Mouse (Mus musculus) hindbrain, embryonic 10.5 days (tissue): Measurements from ENCODE around the gene Oxct2a. TPM values are rescaled to one million over a fixed set of nuclear protein-coding genes. Genes with fewer than 3 reads are reported as not detected.
"Not testable (repeated sequence)": the region's sequence is repeated elsewhere in the genome, so short reads cannot be mapped to it uniquely, and the experiment has no call there.

Experiments used
- DNase-seq: peaks from one replicate; pipeline ENCODE4 v3.0.0-alpha.2; 2017; ENCODE audit warnings: low spot score
- H3K27ac ChIP-seq: fragments of 300-500 bp; sonication (generic); 2 replicates; pipeline ENCODE4 v1.5.1; 2016; ENCODE audit warnings: mild to moderate bottlenecking, moderate library complexity
- H3K27me3 ChIP-seq: fragments of 300-500 bp; sonication (generic); 2 replicates; pipeline ENCODE4 v1.6.1; 2016; ENCODE audit warnings: mild to moderate bottlenecking; ENCODE audit not compliant: poor library complexity, insufficient read depth, severe bottlenecking
- H3K36me3 ChIP-seq: fragments of 300-500 bp; sonication (generic); 2 replicates; pipeline ENCODE4 v1.6.1; 2016; ENCODE audit warnings: mild to moderate bottlenecking, moderate library complexity
- H3K4me1 ChIP-seq: fragments of 300-500 bp; sonication (generic); replicated peaks from 2 replicates; pipeline ENCODE4 v1.6.1; 2016; ENCODE audit warnings: mild to moderate bottlenecking
- H3K4me3 ChIP-seq: fragments of 300-500 bp; sonication (generic); 2 replicates; pipeline ENCODE4 v1.5.1; 2016; ENCODE audit warnings: mild to moderate bottlenecking, moderate library complexity
- H3K9me3 ChIP-seq: fragments of 300-500 bp; sonication (generic); 2 replicates; pipeline ENCODE4 v1.6.1; 2016; ENCODE audit warnings: mild to moderate bottlenecking, moderate library complexity
- WGBS: fragments of 180-500 bp; shearing (Covaris S2); methylation state at CpG from one replicate; pipeline ENCODE4 v1.1.7; 2016; 5-methylcytosine and 5-hydroxymethylcytosine counted together
- polyA plus RNA-seq: library from polyadenylated mRNA; unstranded; fragments of >200 nt; fragmentation: Nextera tagmentation; extraction: Ambion mirVana; gene quantifications from 2 replicates; pipeline ENCODE4 v1.2.1, GENCODE M21; 2016

Oxct2a gene
- polyA plus RNA-seq, 1 experiment from 2014 or later = not detected

GRCm38 (mm10) chr4:123305789-123306188 lies 17.6 kb downstream of the Oxct2a start:
- Histone ChIP-seq H3K36me3 (peaks cover 53% of the 10 kb centered on the region), H3K4me3 (no peak overlapping the region), H3K27me3 (no peaks in the 10 kb centered on the region), H3K4me1 (no peaks in the 10 kb centered on the region), H3K27ac (no peak overlapping the region), H3K9me3 (no peaks in the 10 kb centered on the region)
- peak; percentile 35 for DNase-seq
- 47% methylated on average over 3 of the region's 3 CpGs for WGBS

- H3K36me3 ChIP-seq = peaks cover 100% of the 10 kb centered on the region
Measured at GRCm38 (mm10) chr4:123298980-123299670, 24.3 kb downstream of the Oxct2a start.

GRCm38 (mm10) chr4:123298226-123298625 lies 25.2 kb downstream of the Oxct2a start:
- DNase-seq = no peak
- H3K27ac ChIP-seq = no peak overlapping the region
- WGBS = 88% methylated on average over 4 of the region's 4 CpGs
- no peaks in the 10 kb centered on the region for H3K4me1 ChIP-seq
- no peaks in the 10 kb centered on the region for H3K27me3 ChIP-seq
- H3K9me3 ChIP-seq = no peaks in the 10 kb centered on the region
- H3K4me3 ChIP-seq = no peak overlapping the region
- H3K36me3 ChIP-seq = peaks cover 100% of the 10 kb centered on the region

More at GRCm38 (mm10) chr4:123298980-123299670, 24.3 kb downstream of the Oxct2a start:
- H3K27ac ChIP-seq = no peak overlapping the region
- H3K4me3 ChIP-seq = no peak overlapping the region
- WGBS = 96% methylated on average over 11 of the region's 11 CpGs
- no peak for DNase-seq
- no peaks in the 10 kb centered on the region for H3K4me1 ChIP-seq
- no peaks in the 10 kb centered on the region for H3K27me3 ChIP-seq
- no peaks in the 10 kb centered on the region for H3K9me3 ChIP-seq

- Histone ChIP-seq H3K4me3 (no peak overlapping the region), H3K9me3 (no peaks in the 10 kb centered on the region), H3K4me1 (no peaks in the 10 kb centered on the region), H3K27me3 (no peaks in the 10 kb centered on the region), H3K36me3 (peaks cover 100% of the 10 kb centered on the region), H3K27ac (no peak overlapping the region)
- DNase-seq = no peak
- WGBS = 94% methylated on average over 22 of the region's 22 CpGs
Measured at GRCm38 (mm10) chr4:123297195-123297960, 26.1 kb downstream of the Oxct2a start.

GRCm38 (mm10) chr4:123296148-123296534 lies 27.3 kb downstream of the Oxct2a start:
- H3K27ac ChIP-seq = no peak overlapping the region
- no peak overlapping the region for H3K4me3 ChIP-seq
- H3K27me3 ChIP-seq = no peaks in the 10 kb centered on the region
- H3K4me1 ChIP-seq = no peaks in the 10 kb centered on the region
- 92% methylated on average over 5 of the region's 5 CpGs for WGBS
- H3K36me3 ChIP-seq = peaks cover 100% of the 10 kb centered on the region
- no peaks in the 10 kb centered on the region for H3K9me3 ChIP-seq
- DNase-seq = no peak

GRCm38 (mm10) chr4:123295516-123296147 lies 27.8 kb downstream of the Oxct2a start:
- Histone ChIP-seq H3K27me3 (no peaks in the 10 kb centered on the region), H3K9me3 (no peaks in the 10 kb centered on the region), H3K4me1 (no peaks in the 10 kb centered on the region), H3K4me3 (no peak overlapping the region), H3K27ac (no peak overlapping the region), H3K36me3 (peaks cover 100% of the 10 kb centered on the region)
- WGBS = 94% methylated on average over 21 of the region's 21 CpGs
- no peak for DNase-seq

GRCm38 (mm10) chr4:123295026-123295425 lies 28.4 kb downstream of the Oxct2a start:
- H3K4me1 ChIP-seq, H3K4me3 ChIP-seq, H3K9me3 ChIP-seq, DNase-seq, H3K27me3 ChIP-seq, H3K27ac ChIP-seq: not testable (repeated sequence)
- peaks cover 99% of the 10 kb centered on the region for H3K36me3 ChIP-seq
- WGBS = 94% methylated on average over 15 of the region's 15 CpGs

- WGBS = 85% methylated on average over 7 of the region's 7 CpGs
- Histone ChIP-seq H3K4me1 (no peaks in the 10 kb centered on the region; the same call in 1 of the 2 replicates), H3K27ac (no peak overlapping the region), H3K9me3 (no peaks in the 10 kb centered on the region), H3K4me3 (no peak overlapping the region), H3K36me3 (peaks cover 99% of the 10 kb centered on the region), H3K27me3 (no peaks in the 10 kb centered on the region)
- no peak for DNase-seq
Measured at GRCm38 (mm10) chr4:123293661-123294443, 29.6 kb downstream of the Oxct2a start.

- WGBS = 94% methylated on average over 7 of the region's 7 CpGs
- no peak overlapping the region for H3K27ac ChIP-seq
- no peak for DNase-seq
- H3K36me3 ChIP-seq = peaks cover 99% of the 10 kb centered on the region
- H3K4me1 ChIP-seq = no peaks in the 10 kb centered on the region; the same call in 1 of the 2 replicates
- H3K4me3 ChIP-seq = no peak overlapping the region
- no peaks in the 10 kb centered on the region for H3K27me3 ChIP-seq
- no peaks in the 10 kb centered on the region for H3K9me3 ChIP-seq
Measured at GRCm38 (mm10) chr4:123292989-123293388, 30.4 kb downstream of the Oxct2a start.

GRCm38 (mm10) chr4:123292390-123292789 lies 31.0 kb downstream of the Oxct2a start:
- no peak overlapping the region for H3K27ac ChIP-seq
- H3K27me3 ChIP-seq = no peaks in the 10 kb centered on the region
- 87% methylated on average over 3 of the region's 3 CpGs for WGBS
- DNase-seq = no peak
- H3K4me3 ChIP-seq = no peak overlapping the region
- no peaks in the 10 kb centered on the region for H3K9me3 ChIP-seq
- H3K4me1 ChIP-seq = no peaks in the 10 kb centered on the region; the same call in none of the 2 replicates
- peaks cover 99% of the 10 kb centered on the region for H3K36me3 ChIP-seq

- Histone ChIP-seq H3K27me3 (no peaks in the 10 kb centered on the region), H3K4me1 (peaks cover 21% of the 10 kb centered on the region), H3K36me3 (peaks cover 99% of the 10 kb centered on the region), H3K9me3 (no peaks in the 10 kb centered on the region), H3K4me3 (no peak overlapping the region), H3K27ac (no peak overlapping the region)
- no peak for DNase-seq
- WGBS = 91% methylated on average over 12 of the region's 12 CpGs
Measured at GRCm38 (mm10) chr4:123289038-123289437, 34.4 kb downstream of the Oxct2a start.

GRCm38 (mm10) chr4:123286790-123287189 lies 36.6 kb downstream of the Oxct2a start:
- 92% methylated on average over 2 of the region's 2 CpGs for WGBS
- no peak overlapping the region for H3K4me3 ChIP-seq
- peaks cover 78% of the 10 kb centered on the region for H3K36me3 ChIP-seq

More at GRCm38 (mm10) chr4:123286790-123287189, 36.6 kb downstream of the Oxct2a start:
- Histone ChIP-seq H3K27me3 (no peaks in the 10 kb centered on the region), H3K27ac (no peak overlapping the region), H3K9me3 (no peaks in the 10 kb centered on the region), H3K4me1 (peaks cover 25% of the 10 kb centered on the region)
- no peak for DNase-seq
